Mouse (Mus musculus) limb, embryonic 14.5 days (tissue): ENCODE data around the gene Acaa1a. TPM values are rescaled to one million over a fixed set of nuclear protein-coding genes. Genes with fewer than 3 reads are reported as not detected.
A peak's percentile ranks its signal among the peaks of the same experiment; 100 is the strongest.

ENCODE experiments used
- ATAC-seq: fragments of 200-750 bp; cut with Nextera tagmentation; 2 replicates; pipeline ENCODE4 v1.8.0; 2017; ENCODE audit warnings: low read depth, moderate number of reproducible peaks, moderate TSS enrichment; ENCODE audit not compliant: low FRiP score
- DNase-seq: peaks from one replicate; pipeline ENCODE4 v3.0.0-alpha.2; 2015; ENCODE audit warnings: low spot score
- H3K27ac ChIP-seq: fragments of 300-500 bp; sonication (generic); replicated peaks from 2 replicates; pipeline ENCODE4 v1.5.1; 2014; ENCODE audit warnings: low read depth, mild to moderate bottlenecking, low read length, moderate library complexity, mixed read lengths
- H3K27me3 ChIP-seq: fragments of 300-500 bp; sonication (generic); 2 replicates; pipeline ENCODE4 v1.6.1; 2014; ENCODE audit warnings: low read length, mixed read lengths; ENCODE audit not compliant: control insufficient read depth, insufficient read depth
- H3K36me3 ChIP-seq: fragments of 300-500 bp; sonication (generic); 2 replicates; pipeline ENCODE4 v1.6.1; 2014; ENCODE audit warnings: mild to moderate bottlenecking, low read length, moderate library complexity, mixed read lengths; ENCODE audit not compliant: control insufficient read depth, insufficient read depth
- H3K4me1 ChIP-seq: fragments of 300-500 bp; sonication (generic); 2 replicates; pipeline ENCODE4 v1.6.1; 2014; ENCODE audit warnings: antibody characterized with exemption, low read length, mixed read lengths; ENCODE audit not compliant: control insufficient read depth, insufficient read depth
- H3K4me2 ChIP-seq: fragments of 300-500 bp; sonication (generic); replicated peaks from 2 replicates; pipeline ENCODE4 v1.6.1; 2014; ENCODE audit warnings: low read depth, mild to moderate bottlenecking, low read length, moderate library complexity; ENCODE audit not compliant: severe bottlenecking
- H3K4me3 ChIP-seq: fragments of 300-500 bp; sonication (generic); replicated peaks from 2 replicates; pipeline ENCODE4 v1.5.1; 2014; ENCODE audit warnings: low read length
- H3K9ac ChIP-seq: fragments of 300-500 bp; sonication (generic); 2 replicates; pipeline ENCODE4 v1.6.1; 2014; ENCODE audit warnings: mild to moderate bottlenecking, low read depth, low read length, moderate library complexity; ENCODE audit not compliant: severe bottlenecking
- H3K9me3 ChIP-seq: fragments of 300-500 bp; sonication (generic); 2 replicates; pipeline ENCODE4 v1.6.1; 2016; ENCODE audit warnings: low read length; ENCODE audit not compliant: control insufficient read depth
- POLR2A ChIP-seq: fragments of 200-500 bp; IDR thresholded peaks from 2 replicates; pipeline ENCODE4 v1.8.0; 2012; ENCODE audit warnings: inconsistent platforms, mild to moderate bottlenecking, moderate library complexity, borderline replicate concordance; ENCODE audit not compliant: insufficient read depth, insufficient read length; ENCODE audit errors: extremely low read depth
- WGBS: fragments of 180-500 bp; shearing (Covaris S2); extraction: QIAGEN DNeasy Blood & Tissue Kit; methylation state at CpG from one replicate; pipeline ENCODE4 v1.1.7; 2014; 5-methylcytosine and 5-hydroxymethylcytosine counted together
- polyA plus RNA-seq, 2 experiments: library from polyadenylated mRNA; depleted of rRNA in 1 of 2; stranded (reverse) in 1 of 2; unstranded in 1 of 2; fragments of >200 nt; fragmentation: Nextera tagmentation in 1 of 2; extraction: Ambion mirVana in 1 of 2; gene quantifications; 2 replicates each; pipeline versions ENCODE4 v1.2.1 to v1.2.3; 2012 to 2014

Gene Acaa1a
- polyA plus RNA-seq, 2 experiments = 87.4 to 120 TPM

- no peak for DNase-seq
- WGBS = 94% methylated on average over 8 of the region's 8 CpGs
Observed at GRCm38 (mm10) chr9:119346376-119346775, 6.9 kb downstream of the Acaa1a start.

GRCm38 (mm10) chr9:119350531-119350930 lies 11.1 kb downstream of the Acaa1a start:
- H3K9ac ChIP-seq = no peak overlapping the region
- ATAC-seq = no peak
- H3K9me3 ChIP-seq = no peaks in the 10 kb centered on the region
- no peak for TF ChIP-seq POLR2A
- no peak overlapping the region for H3K4me3 ChIP-seq
- no peaks in the 10 kb centered on the region for H3K27me3 ChIP-seq
- no peak for DNase-seq
- no peak overlapping the region for H3K27ac ChIP-seq
- no peak overlapping the region for H3K4me2 ChIP-seq
- H3K4me1 ChIP-seq = no peaks in the 10 kb centered on the region
- H3K36me3 ChIP-seq = peaks cover 48% of the 10 kb centered on the region
- 80% methylated on average over 3 of the region's 3 CpGs for WGBS

More at GRCm38 (mm10) chr9:119346376-119346775, 6.9 kb downstream of the Acaa1a start:
- no peaks in the 10 kb centered on the region for H3K27me3 ChIP-seq
- no peak overlapping the region for H3K4me3 ChIP-seq
- no peak for TF ChIP-seq POLR2A
- H3K36me3 ChIP-seq = peaks cover 66% of the 10 kb centered on the region
- ATAC-seq = no peak
- H3K9me3 ChIP-seq = no peaks in the 10 kb centered on the region
- peaks cover 10% of the 10 kb centered on the region for H3K4me1 ChIP-seq
- H3K27ac ChIP-seq = no peak overlapping the region
- no peak overlapping the region for H3K9ac ChIP-seq
- no peak overlapping the region for H3K4me2 ChIP-seq

DNA sequence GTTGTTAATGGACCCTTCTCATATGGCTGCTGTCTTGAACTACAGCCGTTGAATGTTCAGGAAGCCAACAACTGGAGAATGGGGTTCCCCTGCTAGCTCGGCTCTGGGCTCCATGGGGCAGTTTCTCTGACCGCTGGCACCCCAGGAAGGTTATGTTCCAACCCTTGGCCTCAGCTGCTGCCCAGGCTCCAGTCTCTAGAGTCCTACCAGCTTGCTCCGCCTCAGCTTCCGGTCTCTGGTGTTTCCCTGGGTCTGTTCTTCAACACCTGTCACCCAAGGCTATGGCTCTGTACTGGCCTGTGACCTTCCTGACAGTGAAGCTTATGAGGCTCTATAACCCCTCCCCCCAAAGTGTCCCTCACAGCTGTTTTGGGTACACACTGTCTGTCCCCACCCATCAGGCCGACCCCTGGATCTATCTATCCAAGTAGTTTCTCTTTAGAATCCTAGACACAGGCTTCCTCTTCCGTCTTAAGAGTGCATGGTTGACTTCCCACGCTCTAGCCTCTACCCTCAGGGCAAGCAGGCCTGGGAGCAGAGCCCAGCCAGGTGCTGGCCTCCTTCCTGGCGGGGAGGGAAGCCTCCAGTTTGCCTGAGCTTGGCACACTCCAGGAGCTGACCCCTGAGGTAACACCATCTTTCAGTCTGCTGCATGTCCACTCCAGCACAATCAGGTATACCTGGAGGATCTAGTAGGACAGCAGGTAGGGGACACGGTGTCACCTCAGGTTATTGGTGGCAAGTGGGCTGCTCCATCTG lies 11.7 kb downstream of the Acaa1a start:
- Histone ChIP-seq H3K4me1 (no peaks in the 10 kb centered on the region), H3K9me3 (no peaks in the 10 kb centered on the region), H3K9ac (no peak overlapping the region), H3K4me3 (no peak overlapping the region), H3K36me3 (peaks cover 42% of the 10 kb centered on the region), H3K27ac (no peak overlapping the region), H3K4me2 (no peak overlapping the region), H3K27me3 (no peaks in the 10 kb centered on the region)
- TF ChIP-seq POLR2A = no peak
- 88% methylated on average over 10 of the region's 10 CpGs for WGBS
- DNase-seq (no peak), ATAC-seq (no peak)

DNA sequence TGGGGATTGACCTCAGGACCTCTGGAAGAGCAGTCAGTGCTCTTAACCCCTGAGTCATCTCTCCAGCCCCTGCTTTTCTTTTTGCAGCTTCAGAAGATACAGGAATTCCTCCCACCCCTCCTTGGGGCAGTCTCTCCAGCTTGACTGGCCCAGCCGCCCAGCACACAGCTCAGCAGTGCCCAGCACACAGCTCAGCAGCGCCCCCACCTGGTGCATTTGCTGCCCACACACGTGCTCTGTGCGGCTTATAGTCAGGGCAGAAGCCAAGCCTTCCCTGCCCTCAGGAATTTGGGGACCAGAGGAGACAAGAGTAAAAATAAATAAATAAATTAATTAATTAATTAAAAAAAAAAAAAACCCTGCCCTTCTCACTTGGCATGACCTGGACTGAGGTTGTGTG lies 12.6 kb downstream of the Acaa1a start:
- Histone ChIP-seq H3K27ac (no peak overlapping the region), H3K9ac (no peak overlapping the region), H3K4me2 (no peak overlapping the region), H3K9me3 (no peaks in the 10 kb centered on the region), H3K36me3 (peaks cover 35% of the 10 kb centered on the region), H3K27me3 (no peaks in the 10 kb centered on the region), H3K4me3 (no peak overlapping the region), H3K4me1 (no peaks in the 10 kb centered on the region)
- peak; percentile 53 for DNase-seq
- 33% methylated on average over 4 of the region's 4 CpGs for WGBS
- no peak for TF ChIP-seq POLR2A
- peak; percentile 69; the same call in 1 of the 2 replicates for ATAC-seq

GRCm38 (mm10) chr9:119353926-119354325 lies 14.4 kb downstream of the Acaa1a start:
- ATAC-seq (no peak), DNase-seq (no peak)
- Histone ChIP-seq H3K4me1 (peaks cover 4% of the 10 kb centered on the region), H3K4me3 (no peak overlapping the region), H3K9ac (no peak overlapping the region), H3K36me3 (peaks cover 19% of the 10 kb centered on the region), H3K9me3 (no peaks in the 10 kb centered on the region), H3K27me3 (no peaks in the 10 kb centered on the region), H3K27ac (no peak overlapping the region), H3K4me2 (no peak overlapping the region)
- no peak for TF ChIP-seq POLR2A
- 79% methylated on average over 6 of the region's 6 CpGs for WGBS
